Mouse (Mus musculus) layer of hippocampus, adult 8-10 months (tissue): Measurements from ENCODE around the gene Gm9922. TPM values are rescaled to one million over a fixed set of nuclear protein-coding genes. Genes with fewer than 3 reads are reported as not detected.

Source experiments
- DNase-seq, 2 experiments: peaks; one replicate each; pipeline ENCODE4 v3.0.0; 2022; ENCODE audit warnings: low spot score in 2 of 2
- total RNA-seq, 4 experiments: library from RNA; stranded (reverse); gene quantifications; 2 replicates each; pipeline ENCODE4 v1.2.4; 2022

Gene Gm9922
- under 1 TPM in 1 of 4 experiments, not detected in 3; 0.91 TPM for total RNA-seq

- peak in 1 of 2 experiments; percentile 4 for DNase-seq
Observed at GRCm38 (mm10) chr14:101729237-101729971, at the start of gene Gm9922, which contains the start of gene Lmo7. Gm9922 (minus strand) TSS chr14:101729814. Lmo7 (plus strand) TSS chr14:101729957.

- no peak for DNase-seq
Observed at GRCm38 (mm10) chr14:101778426-101778825, 48.8 kb upstream of the Gm9922 start.

- no peak for DNase-seq
Observed at GRCm38 (mm10) chr14:101777129-101777493, 47.5 kb upstream of the Gm9922 start.

GRCm38 (mm10) chr14:101776296-101777128 lies 46.9 kb upstream of the Gm9922 start:
- no peak for DNase-seq

GRCm38 (mm10) chr14:101774631-101775030 lies 45.0 kb upstream of the Gm9922 start:
- DNase-seq = peak in 1 of 2 experiments; percentile 9

- DNase-seq = no peak
Observed at GRCm38 (mm10) chr14:101771756-101772155, 42.1 kb upstream of the Gm9922 start.

GRCm38 (mm10) chr14:101771336-101771735 lies 41.7 kb upstream of the Gm9922 start:
- DNase-seq = no peak

GRCm38 (mm10) chr14:101763762-101764295 lies 34.2 kb upstream of the Gm9922 start:
- DNase-seq = no peak

- DNase-seq = no peak
Observed at GRCm38 (mm10) chr14:101762267-101762666, 32.7 kb upstream of the Gm9922 start.

GRCm38 (mm10) chr14:101755425-101755824 lies 25.8 kb upstream of the Gm9922 start:
- DNase-seq = no peak

- DNase-seq = no peak
Observed at GRCm38 (mm10) chr14:101750910-101751309, 21.3 kb upstream of the Gm9922 start.

GRCm38 (mm10) chr14:101748436-101748835 lies 18.8 kb upstream of the Gm9922 start:
- no peak for DNase-seq

- DNase-seq = no peak
Observed at GRCm38 (mm10) chr14:101747811-101748210, 18.2 kb upstream of the Gm9922 start.

- DNase-seq = no peak
Observed at GRCm38 (mm10) chr14:101746635-101747034, 17.0 kb upstream of the Gm9922 start.

GRCm38 (mm10) chr14:101737501-101737900 lies 7.9 kb upstream of the Gm9922 start:
- DNase-seq = no peak

- no peak for DNase-seq
Observed at GRCm38 (mm10) chr14:101733542-101734303, 4.1 kb upstream of the Gm9922 start.

- no peak for DNase-seq
Observed at GRCm38 (mm10) chr14:101729972-101730692, 518 bp upstream of the Gm9922 start.

- DNase-seq = no peak
Observed at GRCm38 (mm10) chr14:101714414-101714813, 15.2 kb downstream of the Gm9922 start.

- no peak for DNase-seq
Observed at GRCm38 (mm10) chr14:101707088-101707487, 22.5 kb downstream of the Gm9922 start.

GRCm38 (mm10) chr14:101704479-101704878 lies 25.1 kb downstream of the Gm9922 start:
- no peak for DNase-seq

- no peak for DNase-seq
Observed at GRCm38 (mm10) chr14:101688406-101688805, 41.2 kb downstream of the Gm9922 start.
